Mouse (Mus musculus) cerebellum, postnatal 25 days (tissue): ENCODE data around the gene Inafm2.
A peak's percentile ranks its signal among the peaks of the same experiment; 100 is the strongest.

Experiments
- DNase-seq, 2 experiments: peaks; one replicate each; pipeline ENCODE4 v3.0.0; 2021; ENCODE audit warnings: mixed read lengths in 2 of 2

Inafm2 gene

DNA sequence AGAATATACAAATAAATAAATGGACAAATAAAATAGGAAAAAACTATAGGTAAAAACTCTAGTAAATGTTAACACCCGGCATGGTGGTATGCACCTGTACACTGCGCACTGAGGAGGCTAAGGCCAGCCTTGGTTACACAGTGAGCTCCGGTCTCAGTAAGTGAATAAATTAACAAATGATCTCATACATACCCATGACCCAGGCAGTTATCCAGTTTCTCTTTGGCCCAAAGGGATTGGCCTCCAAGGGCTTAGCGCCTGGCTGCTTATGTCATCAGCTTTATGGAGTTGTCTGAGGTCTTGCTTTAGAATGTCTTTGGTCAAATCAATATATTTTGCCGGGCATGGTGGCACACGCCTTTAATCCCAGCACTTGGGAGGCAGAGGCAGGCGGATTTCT, 38.1 kb downstream of the Inafm2 start:
- no peak for DNase-seq

DNA sequence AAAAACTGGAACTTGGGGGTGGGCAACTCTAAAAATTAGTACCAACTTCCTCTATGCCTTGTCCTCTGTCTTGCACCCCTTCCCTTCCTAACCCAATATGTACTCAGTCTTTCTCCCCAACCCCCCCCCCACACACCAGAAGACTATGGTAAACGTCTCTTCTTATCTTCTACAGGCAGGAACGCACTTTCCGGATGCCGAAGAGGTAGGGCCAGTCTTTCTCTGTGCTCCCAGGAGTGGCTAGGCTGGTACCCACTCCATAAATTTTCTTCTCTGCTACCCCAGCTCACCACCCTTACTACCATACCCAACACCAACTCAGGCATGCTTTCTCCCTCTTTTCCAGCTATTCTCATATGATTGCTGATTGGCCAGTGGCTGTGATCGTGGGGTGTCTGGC, 41.0 kb downstream of the Inafm2 start:
- DNase-seq, result no peak

DNA sequence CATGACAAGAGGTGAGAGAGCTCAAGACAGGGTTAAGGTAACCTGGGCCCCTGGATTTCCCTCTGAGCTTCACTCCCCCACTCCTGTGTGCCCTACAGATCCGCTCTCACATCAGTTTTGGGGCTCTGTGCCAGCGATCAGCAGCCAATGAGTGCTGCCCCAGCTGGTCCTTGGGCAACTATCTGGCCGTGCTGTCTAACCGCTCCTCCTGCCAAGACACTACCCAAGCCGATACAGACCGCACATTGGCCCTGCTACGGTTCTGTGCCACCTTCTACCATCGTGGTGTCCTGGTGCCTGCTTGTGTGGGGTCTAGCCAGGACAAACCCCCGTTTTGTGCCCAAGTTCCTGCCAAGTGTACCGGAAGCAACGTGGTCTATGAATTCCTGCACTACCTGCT, 43.9 kb downstream of the Inafm2 start:
- DNase-seq, result peak; percentile 85 to 90

DNA sequence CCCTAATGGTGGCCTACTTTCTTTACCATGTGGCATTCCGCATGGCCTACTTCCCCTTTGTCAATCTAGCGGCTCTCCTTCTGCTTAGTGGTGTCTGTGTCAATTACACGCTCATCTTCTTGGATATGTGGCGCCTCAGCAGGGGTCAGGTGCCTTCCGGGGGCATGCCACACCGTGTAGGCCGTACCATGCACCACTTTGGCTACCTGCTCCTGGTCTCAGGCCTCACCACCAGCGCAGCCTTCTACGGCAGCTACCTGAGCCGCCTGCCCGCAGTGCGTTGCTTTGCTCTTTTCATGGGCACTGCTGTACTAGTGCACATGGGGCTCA, 44.6 kb downstream of the Inafm2 start:
- DNase-seq, result no peak

DNA sequence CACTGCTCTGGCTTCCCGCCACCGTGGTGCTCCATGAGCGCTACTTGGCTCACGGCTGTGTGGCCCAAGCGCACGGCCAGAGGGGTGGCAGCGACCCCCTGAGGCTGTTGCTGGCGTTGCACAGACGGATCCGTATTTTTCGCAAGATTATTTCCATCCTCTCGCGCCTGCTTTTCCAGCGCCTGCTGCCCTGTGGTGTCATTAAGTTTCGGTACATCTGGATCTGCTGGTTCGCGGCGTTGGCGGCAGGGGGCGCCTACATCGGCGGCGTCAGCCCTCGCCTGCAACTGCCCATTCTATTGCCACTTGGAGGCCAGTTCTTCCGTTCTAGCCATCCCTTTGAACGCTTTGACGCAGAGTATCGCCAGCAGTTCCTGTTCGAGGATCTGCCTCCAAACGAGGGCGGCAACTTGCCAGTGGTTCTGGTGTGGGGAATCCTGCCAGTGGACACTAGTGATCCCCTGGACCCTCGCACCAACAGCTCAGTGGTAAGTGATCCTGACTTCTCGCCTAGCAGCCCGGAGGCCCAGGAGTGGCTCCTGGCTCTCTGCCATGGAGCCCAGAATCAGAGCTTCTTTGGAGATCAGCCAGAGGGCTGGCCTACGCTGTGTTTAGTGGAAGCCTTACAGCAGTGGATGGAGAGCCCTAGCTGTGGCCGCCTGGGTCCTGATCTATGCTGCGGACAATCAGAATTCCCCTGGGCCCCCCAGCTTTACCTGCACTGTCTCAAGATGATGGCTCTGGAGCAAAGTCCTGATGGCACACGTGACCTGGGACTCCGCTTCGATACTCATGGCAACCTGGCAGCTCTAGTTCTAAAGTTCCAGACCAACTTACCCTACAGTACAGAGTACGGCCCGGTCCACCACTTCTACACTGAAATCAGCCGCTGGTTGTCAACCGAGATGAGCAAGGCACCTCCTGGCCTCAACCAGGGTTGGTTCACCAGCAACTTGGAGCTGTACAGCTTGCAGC, 45.3 kb downstream of the Inafm2 start:
- DNase-seq, result peak; percentile 86 to 91

DNA sequence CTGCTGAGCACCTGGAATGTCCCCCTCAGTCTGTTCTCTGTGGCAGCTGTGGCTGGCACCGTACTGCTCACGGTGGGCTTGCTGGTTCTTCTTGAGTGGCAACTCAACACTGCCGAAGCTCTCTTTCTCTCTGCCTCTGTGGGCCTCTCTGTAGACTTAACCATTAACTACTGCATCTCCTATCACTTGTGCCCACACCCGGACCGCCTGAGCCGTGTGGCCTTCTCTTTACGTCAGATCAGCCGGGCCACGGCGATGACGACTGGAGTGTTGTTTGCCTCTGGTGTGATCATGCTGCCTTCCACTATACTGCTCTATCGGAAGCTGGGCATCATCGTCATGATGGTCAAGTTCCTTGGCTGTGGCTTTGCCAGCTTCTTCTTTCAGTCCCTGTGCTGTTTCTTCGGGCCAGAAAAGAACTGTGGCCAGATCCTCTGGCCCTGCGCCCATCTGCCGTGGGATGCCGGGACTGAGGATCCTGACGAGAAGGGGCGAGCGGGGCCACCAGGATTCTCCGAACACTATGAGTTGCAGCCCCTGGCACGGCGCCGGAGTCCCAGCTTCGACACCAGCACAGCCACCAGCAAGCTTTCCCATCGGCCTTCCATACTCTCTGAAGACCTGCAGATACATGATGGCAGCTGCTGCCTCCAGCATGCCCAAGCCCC, 46.2 kb downstream of the Inafm2 start:
- peak; percentile 48 to 67 for DNase-seq

DNA sequence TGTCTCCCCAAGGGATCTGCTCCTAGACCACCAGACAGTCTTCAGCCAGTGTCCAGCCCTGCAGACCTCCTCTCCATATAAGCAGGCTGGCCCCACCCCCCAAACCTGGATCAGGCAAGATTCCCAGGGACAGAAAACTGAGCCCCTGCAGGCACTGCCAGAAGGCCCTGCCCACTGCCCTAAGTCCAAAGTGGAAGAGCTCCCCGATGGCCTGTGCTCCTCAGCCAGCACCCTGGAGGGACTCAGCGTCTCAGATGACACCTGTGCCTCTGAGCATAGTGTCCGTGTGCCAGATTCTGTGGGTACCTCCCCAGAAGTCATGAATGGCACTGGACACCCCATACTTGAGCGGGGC, 46.7 kb downstream of the Inafm2 start:
- DNase-seq, result peak in 1 of 2 experiments; percentile 37

DNA sequence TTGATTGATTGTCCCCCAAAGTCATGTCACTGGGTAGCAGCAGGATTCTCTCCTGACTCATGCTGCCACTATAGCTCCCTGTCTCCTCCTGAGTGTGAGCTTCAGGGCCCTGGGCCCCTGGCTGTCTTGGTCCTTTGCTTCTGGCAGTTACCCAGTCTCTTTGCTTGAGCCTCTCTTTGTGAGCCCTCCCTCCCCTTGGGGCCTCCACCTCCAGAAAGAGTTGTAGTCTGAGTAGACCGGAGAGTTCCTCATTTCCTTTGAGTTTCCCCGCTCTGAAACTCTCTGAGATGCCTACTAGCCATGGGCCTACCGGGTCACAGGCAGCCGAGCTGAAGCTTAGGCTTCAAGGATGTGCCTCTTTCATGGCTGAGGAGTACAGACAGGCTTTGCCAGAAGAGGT, 48.1 kb downstream of the Inafm2 start:
- DNase-seq, result no peak
